Mouse (Mus musculus): ENCODE measurements at regions not wholly inside any gene's neighbourhood (a gene's known extent, or its start where the extent isn't known, plus 50 kb on each side); places are given as distances from the start of the nearest gene placed in this dataset.

- H3K27me3 ChIP-seq: peaks cover 3% of the 10 kb centered on the region
- ATAC-seq: no peak
- ChIA-PET CTCF (no interaction called here), POLR2A (no interaction called here)
- in situ Hi-C loops (cut with MboI; ENCODE audit: low pct_unique_long_range_greater_than_20kb): no loop called here
- no peak for TF ChIP-seq CTCF (IDR thresholded peaks at IDR 0.05)
- DNase-seq (ENCODE audit: low read depth, low spot score): no peak
These were observed 470.5 kb upstream of the Sphkap start for GRCm38 (mm10) chr1:83878330-83879108.

GRCm38 (mm10) chr1:83870853-83871567, 463.0 kb upstream of the Sphkap start:
- in situ Hi-C loops (cut with MboI; ENCODE audit: low pct_unique_long_range_greater_than_20kb): no loop called here
- peaks cover 3% of the 10 kb centered on the region for H3K27me3 ChIP-seq
- no peak for ATAC-seq
- no peak for DNase-seq (ENCODE audit: low read depth, low spot score)
- TF ChIP-seq CTCF (IDR thresholded peaks at IDR 0.05): no peak
- ChIA-PET CTCF (interaction anchor here (0.7 to 1.0 kb wide), 2 partner anchors 10 to 94 kb away, joined by 3 read pairs; no protein-coding TSS in a partner anchor), POLR2A (no interaction called here)

- no peak for DNase-seq (ENCODE audit: low read depth, low spot score)
- ChIA-PET CTCF (no interaction called here), POLR2A (no interaction called here)
- H3K27me3 ChIP-seq: peaks cover 3% of the 10 kb centered on the region
- no peak for TF ChIP-seq CTCF (IDR thresholded peaks at IDR 0.05)
- ATAC-seq: no peak
- in situ Hi-C loops (cut with MboI; ENCODE audit: low pct_unique_long_range_greater_than_20kb): no loop called here
These were observed 461.0 kb upstream of the Sphkap start for GRCm38 (mm10) chr1:83869046-83869445.

- ATAC-seq (no peak), DNase-seq (ENCODE audit: low read depth, low spot score) (no peak)
- in situ Hi-C loops (cut with MboI; ENCODE audit: low pct_unique_long_range_greater_than_20kb): no loop called here
- CTCF ChIA-PET: no interaction called here
- H3K27me3 ChIP-seq: peaks cover 5% of the 10 kb centered on the region
- POLR2A ChIA-PET: no interaction called here
- TF ChIP-seq CTCF (IDR thresholded peaks at IDR 0.05): no peak
These were observed 454.5 kb upstream of the Sphkap start for GRCm38 (mm10) chr1:83862541-83862940.

GRCm38 (mm10) chr1:83862128-83862527, 454.1 kb upstream of the Sphkap start:
- ChIA-PET CTCF (no interaction called here), POLR2A (no interaction called here)
- in situ Hi-C loops (cut with MboI; ENCODE audit: low pct_unique_long_range_greater_than_20kb): no loop called here
- DNase-seq (ENCODE audit: low read depth, low spot score) (no peak), ATAC-seq (no peak)
- TF ChIP-seq CTCF (IDR thresholded peaks at IDR 0.05): no peak
- peaks cover 4% of the 10 kb centered on the region for H3K27me3 ChIP-seq

DNA sequence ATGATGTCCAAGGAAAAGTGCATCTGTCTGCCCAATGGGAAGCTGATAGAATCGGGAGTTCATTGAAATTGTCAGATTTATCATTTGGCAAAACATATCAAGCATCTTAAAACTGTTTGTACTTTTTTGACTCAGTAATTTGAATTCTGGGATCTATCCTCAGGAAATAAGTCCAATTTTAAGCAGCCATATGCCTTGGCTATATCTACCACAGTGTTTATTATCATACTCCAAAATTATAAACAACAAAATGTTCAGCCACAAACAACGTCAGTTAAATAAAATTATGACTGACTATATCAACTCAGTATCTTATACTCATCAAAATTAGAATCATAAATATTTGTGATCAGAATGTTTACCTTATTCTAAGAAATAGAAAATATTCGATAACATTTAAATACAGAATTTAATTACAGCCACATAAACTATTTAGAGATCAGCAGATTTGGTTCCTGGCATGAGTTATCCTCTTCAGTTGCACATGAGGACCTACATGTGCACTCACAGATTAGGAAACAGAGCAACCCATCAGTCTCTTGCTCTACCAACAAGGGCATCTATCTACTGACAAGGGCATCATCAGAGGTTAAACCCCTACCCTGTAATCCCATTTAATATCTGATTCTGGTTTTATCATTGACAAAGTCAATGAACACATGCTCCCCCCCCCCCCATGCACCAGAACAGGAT, 451.9 kb upstream of the Sphkap start:
- peaks cover 4% of the 10 kb centered on the region for H3K27me3 ChIP-seq
- in situ Hi-C loops (cut with MboI; ENCODE audit: low pct_unique_long_range_greater_than_20kb): no loop called here
- no peak for DNase-seq (ENCODE audit: low read depth, low spot score)
- CTCF ChIA-PET: no interaction called here
- ATAC-seq: no peak
- TF ChIP-seq CTCF (IDR thresholded peaks at IDR 0.05): no peak
- POLR2A ChIA-PET: no interaction called here

DNA sequence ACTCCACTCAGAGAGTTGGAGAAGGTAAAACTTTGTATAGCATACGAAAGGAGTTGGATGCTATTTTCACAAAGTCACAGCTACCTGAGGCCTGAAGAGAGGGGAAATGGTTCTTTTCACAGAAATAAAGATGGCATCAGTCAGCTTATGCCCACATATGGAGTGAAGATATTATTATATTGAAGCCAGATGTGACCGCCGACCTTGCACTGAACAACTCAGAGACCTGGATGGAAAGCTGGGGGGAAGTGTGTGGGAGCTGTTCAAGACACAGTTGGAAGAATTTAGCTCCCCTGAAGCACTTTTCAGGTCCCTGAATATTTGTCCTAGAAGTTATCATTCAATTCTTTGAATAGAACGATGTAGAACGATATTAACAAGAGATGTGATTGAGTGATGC, 446.0 kb upstream of the Sphkap start:
- ChIA-PET POLR2A (interaction anchor here (0.7 kb wide), 1 partner anchor 74 kb away, joined by 3 read pairs; no protein-coding TSS in a partner anchor), CTCF (no interaction called here)
- in situ Hi-C loops (cut with MboI; ENCODE audit: low pct_unique_long_range_greater_than_20kb): no loop called here
- no peak for TF ChIP-seq CTCF (IDR thresholded peaks at IDR 0.05)
- H3K27me3 ChIP-seq: peaks cover 2% of the 10 kb centered on the region
- DNase-seq (ENCODE audit: low read depth, low spot score) (no peak), ATAC-seq (no peak)

DNA sequence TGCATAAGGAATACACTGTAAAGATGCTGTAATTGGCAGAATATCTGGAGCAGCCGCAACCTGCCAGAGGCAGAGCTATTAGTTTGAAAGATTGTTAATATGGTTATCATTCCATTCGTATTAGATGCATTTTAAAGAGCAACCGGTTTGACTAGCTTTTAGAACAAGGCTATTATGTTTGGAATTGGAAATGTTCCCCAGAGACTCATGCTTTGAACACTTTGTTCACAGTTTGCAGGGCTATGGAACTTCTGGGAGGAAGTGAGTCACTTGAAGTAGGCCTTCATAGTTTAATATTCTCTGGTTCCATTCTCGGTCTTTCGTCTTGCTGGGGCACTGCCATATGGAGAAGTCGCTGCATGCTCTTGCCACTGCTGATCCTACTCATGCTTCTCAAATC, 443.1 kb upstream of the Sphkap start:
- peaks cover 2% of the 10 kb centered on the region for H3K27me3 ChIP-seq

DNA sequence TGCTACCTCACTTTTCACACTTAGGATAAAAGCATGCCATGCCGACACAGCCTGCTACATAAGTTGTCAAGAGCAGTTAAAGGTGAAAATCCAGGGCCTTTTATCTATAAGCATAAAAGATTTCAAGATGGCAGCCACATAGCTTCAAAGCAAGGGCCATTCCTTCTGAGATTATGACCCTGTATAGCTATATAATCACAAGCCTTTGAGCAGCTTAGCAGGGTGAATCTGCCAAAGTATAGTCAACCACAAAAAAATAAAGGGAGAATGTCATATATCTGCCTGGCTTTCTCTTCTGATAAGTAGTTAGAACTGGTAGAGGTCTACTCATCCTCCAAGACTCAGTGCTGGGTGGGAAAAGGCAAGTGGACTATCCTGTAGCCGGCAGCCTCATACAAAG, 440.4 kb upstream of the Sphkap start:
- CTCF ChIA-PET: interaction anchor here (1.1 kb wide), 1 partner anchor 39 kb away, joined by 3 read pairs; no protein-coding TSS in a partner anchor
- in situ Hi-C loops (cut with MboI; ENCODE audit: low pct_unique_long_range_greater_than_20kb): no loop called here
- DNase-seq (ENCODE audit: low read depth, low spot score) (no peak), ATAC-seq (no peak)
- TF ChIP-seq CTCF (IDR thresholded peaks at IDR 0.05): no peak
- no peaks in the 10 kb centered on the region for H3K27me3 ChIP-seq
- POLR2A ChIA-PET: interaction anchor here (0.6 kb wide), 1 partner anchor 72 kb away, joined by 3 read pairs; no protein-coding TSS in a partner anchor

More for the DNA sequence above, 443.1 kb upstream of the Sphkap start:
- ATAC-seq (no peak), DNase-seq (ENCODE audit: low read depth, low spot score) (no peak)
- ChIA-PET CTCF (no interaction called here), POLR2A (no interaction called here)
- TF ChIP-seq CTCF (IDR thresholded peaks at IDR 0.05): no peak
- in situ Hi-C loops (cut with MboI; ENCODE audit: low pct_unique_long_range_greater_than_20kb): no loop called here

DNA sequence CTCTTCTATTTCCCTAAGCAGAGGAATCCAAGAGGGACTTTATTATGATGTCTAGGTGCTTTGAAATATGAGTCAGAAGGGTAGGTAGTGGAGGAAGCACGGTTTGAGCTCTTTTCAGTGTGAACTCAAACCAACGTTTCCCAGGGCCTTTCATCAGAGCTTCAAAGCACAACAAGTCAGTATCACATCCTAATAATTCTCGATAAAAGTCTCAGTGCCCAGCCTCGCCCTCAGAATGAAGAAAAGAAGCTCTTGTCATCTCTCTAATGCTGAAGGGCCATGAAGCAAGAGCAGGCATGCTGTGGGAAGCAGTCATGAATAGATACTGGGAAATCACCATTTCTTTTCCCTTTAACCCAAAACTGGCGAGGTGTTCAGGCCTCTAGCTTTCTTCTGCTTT, 440.0 kb upstream of the Sphkap start:
- in situ Hi-C loops (cut with MboI; ENCODE audit: low pct_unique_long_range_greater_than_20kb): no loop called here
- ATAC-seq: no peak
- POLR2A ChIA-PET: interaction anchor here (0.6 kb wide), 1 partner anchor 73 kb away, joined by 3 read pairs; no protein-coding TSS in a partner anchor
- H3K27me3 ChIP-seq: no peaks in the 10 kb centered on the region
- no peak for DNase-seq (ENCODE audit: low read depth, low spot score)
- TF ChIP-seq CTCF (IDR thresholded peaks at IDR 0.05): no peak
- CTCF ChIA-PET: interaction anchor here (1.1 kb wide), 1 partner anchor 39 kb away, joined by 3 read pairs; no protein-coding TSS in a partner anchor

All from Patski (cell line).